Mouse (Mus musculus) ES-E14 (cell line): Measurements from ENCODE around the gene Gpat2.

Experiments
- CHD2 ChIP-seq: IDR thresholded peaks from 2 replicates; pipeline ENCODE4 v1.6.1; 2014; ENCODE audit warnings: mild to moderate bottlenecking, low read depth, low read length, inconsistent platforms
- MAFK ChIP-seq: IDR thresholded peaks from 2 replicates; pipeline ENCODE4 v1.6.1; 2014; ENCODE audit warnings: mild to moderate bottlenecking, low read depth, low read length, inconsistent platforms; ENCODE audit not compliant: insufficient read depth
- ZC3H11A ChIP-seq: IDR thresholded peaks from 2 replicates; pipeline ENCODE4 v1.6.1; 2012; ENCODE audit warnings: low read depth, mild to moderate bottlenecking, inconsistent platforms, low read length, borderline replicate concordance
- ZNF384 ChIP-seq: IDR thresholded peaks from 2 replicates; pipeline ENCODE4 v1.6.1; 2012; ENCODE audit warnings: low read depth, low read length, inconsistent platforms

- TF ChIP-seq MAFK (no peak), ZC3H11A (no peak), ZNF384 (no peak), CHD2 (no peak)
These were observed 59.6 kb downstream of the Gpat2 start for GRCm38 (mm10) chr2:127484476-127485170.
